Mouse (Mus musculus) heart, embryonic 13.5 days (tissue): ENCODE data around the gene Sirpb1b. TPM values are rescaled to one million over a fixed set of nuclear protein-coding genes. Genes with fewer than 3 reads are reported as not detected.
"Not testable (repeated sequence)": the region's sequence is repeated elsewhere in the genome, so short reads cannot be mapped to it uniquely, and the experiment has no call there.

Source experiments
- ATAC-seq: fragments of 200-750 bp; cut with Nextera tagmentation; 2 replicates; pipeline ENCODE4 v1.8.0; 2017; ENCODE audit warnings: moderate TSS enrichment; ENCODE audit not compliant: insufficient number of reproducible peaks, low FRiP score, low TSS enrichment; ENCODE audit errors: extremely low read depth
- H3K27ac ChIP-seq: fragments of 300-500 bp; sonication (generic); replicated peaks from 2 replicates; pipeline ENCODE4 v1.5.1; 2015; ENCODE audit warnings: moderate library complexity, mild to moderate bottlenecking, inconsistent platforms
- H3K27me3 ChIP-seq: fragments of 300-500 bp; sonication (generic); replicated peaks from 2 replicates; pipeline ENCODE4 v1.6.1; 2015; ENCODE audit warnings: mild to moderate bottlenecking, inconsistent platforms
- H3K36me3 ChIP-seq: fragments of 300-500 bp; sonication (generic); 2 replicates; pipeline ENCODE4 v1.6.1; 2015; ENCODE audit warnings: mild to moderate bottlenecking, inconsistent platforms
- H3K4me1 ChIP-seq: fragments of 300-500 bp; sonication (generic); 2 replicates; pipeline ENCODE4 v1.6.1; 2015; ENCODE audit warnings: inconsistent platforms
- H3K4me2 ChIP-seq: fragments of 300-500 bp; sonication (generic); 2 replicates; pipeline ENCODE4 v1.6.1; 2015; ENCODE audit warnings: inconsistent platforms, mild to moderate bottlenecking, moderate library complexity
- H3K4me3 ChIP-seq: fragments of 300-500 bp; sonication (generic); 2 replicates; pipeline ENCODE4 v1.5.1; 2015; ENCODE audit warnings: moderate library complexity, mild to moderate bottlenecking, inconsistent platforms
- H3K9ac ChIP-seq: fragments of 300-500 bp; sonication (generic); 2 replicates; pipeline ENCODE4 v1.6.1; 2015; ENCODE audit warnings: inconsistent platforms, mild to moderate bottlenecking, moderate library complexity
- H3K9me3 ChIP-seq: fragments of 300-500 bp; sonication (generic); 2 replicates; pipeline ENCODE4 v1.6.1; 2016; ENCODE audit warnings: inconsistent platforms
- WGBS: fragments of 180-500 bp; shearing (Covaris S2); methylation state at CpG from one replicate; pipeline ENCODE4 v1.1.7; 2015; ENCODE audit warnings: mixed read lengths; 5-methylcytosine and 5-hydroxymethylcytosine counted together
- polyA plus RNA-seq: library from polyadenylated mRNA; unstranded; fragments of >200 nt; fragmentation: Nextera tagmentation; extraction: Ambion mirVana; gene quantifications from 2 replicates; pipeline ENCODE4 v1.2.1, GENCODE M21; 2015

Gene Sirpb1b
- polyA plus RNA-seq, result not detected in 2 replicates

DNA sequence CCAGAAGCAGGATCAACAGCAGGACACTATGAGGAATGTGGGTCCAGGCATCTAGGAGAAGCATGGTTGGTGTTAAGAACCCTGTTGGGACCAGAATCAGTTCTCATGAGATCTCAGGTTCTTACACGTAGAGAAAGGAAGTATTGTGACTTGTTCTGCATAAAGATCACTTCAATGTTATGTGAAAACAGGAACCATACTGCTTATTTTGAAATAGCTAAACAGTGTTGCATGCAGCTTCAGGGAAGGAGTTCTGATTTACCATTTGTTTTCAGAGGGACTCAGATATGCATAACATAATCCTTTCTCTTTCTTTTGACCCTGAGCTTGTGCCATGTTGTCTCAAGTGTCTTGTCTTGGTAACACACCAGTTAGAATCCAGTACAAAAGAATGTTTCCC is at the start of gene Sirpb1b:
Gene Sirpb1b, minus strand, starts transcription at position 179 of the 400 bp plus-strand sequence.
- ATAC-seq, result not testable (repeated sequence)

GRCm38 (mm10) chr3:15590377-15591117 is 15.7 kb upstream of the Sirpb1b start:
- WGBS, result 74% methylated on average over 2 of the region's 2 CpGs

More for the DNA sequence above, at the start of gene Sirpb1b:
- not testable (repeated sequence) for H3K27ac ChIP-seq, H3K4me1 ChIP-seq, H3K9ac ChIP-seq, H3K4me2 ChIP-seq, H3K36me3 ChIP-seq, H3K4me3 ChIP-seq, H3K27me3 ChIP-seq, H3K9me3 ChIP-seq
- 33% methylated on average over 1 of the region's 1 CpGs for WGBS

DNA sequence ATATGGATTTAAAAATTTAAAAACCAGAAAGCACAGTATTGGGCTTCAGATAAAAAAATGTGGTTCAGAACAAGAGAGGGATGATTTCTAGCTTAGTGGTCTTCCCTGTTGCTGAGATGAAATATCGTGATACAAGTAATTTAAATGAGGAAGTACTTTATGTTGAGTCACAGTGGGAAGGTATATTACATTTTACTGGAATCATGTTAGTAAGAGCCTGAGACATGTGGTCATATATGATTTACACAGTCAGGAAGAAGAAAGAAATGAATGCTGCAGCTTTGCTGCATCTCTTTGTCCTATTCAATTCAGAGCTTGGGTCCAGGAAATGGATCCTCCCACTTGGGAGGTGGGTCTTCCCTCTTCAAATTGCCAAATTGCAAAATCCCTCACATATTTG is 11.8 kb upstream of the Sirpb1b start:
- ATAC-seq, result not testable (repeated sequence)
- WGBS, result 75% methylated on average over 1 of the region's 1 CpGs

More at GRCm38 (mm10) chr3:15590377-15591117, 15.7 kb upstream of the Sirpb1b start:
- not testable (repeated sequence) for H3K4me3 ChIP-seq, H3K27me3 ChIP-seq, H3K9me3 ChIP-seq, H3K9ac ChIP-seq, ATAC-seq, H3K36me3 ChIP-seq, H3K4me1 ChIP-seq, H3K27ac ChIP-seq, H3K4me2 ChIP-seq

DNA sequence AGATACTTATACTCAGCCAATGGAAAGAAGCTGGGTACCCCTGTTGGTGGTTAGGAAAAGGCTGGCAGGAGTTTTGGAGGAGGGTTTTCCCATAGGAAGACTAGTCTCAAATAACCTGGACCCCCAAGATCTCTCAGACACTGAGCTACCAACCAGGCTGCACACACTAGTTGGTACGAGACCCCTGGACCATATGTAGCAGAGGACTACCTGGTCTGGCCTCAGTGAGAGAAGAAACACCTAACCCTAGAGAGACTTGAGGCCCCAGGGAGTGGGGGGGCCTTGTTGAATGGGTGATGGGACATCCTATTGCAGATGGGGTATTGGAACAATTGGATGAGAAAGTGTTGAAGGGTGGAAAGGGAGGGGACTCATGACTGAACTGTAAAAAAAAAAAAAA is 8.6 kb upstream of the Sirpb1b start:
- H3K36me3 ChIP-seq, result no peaks in the 10 kb centered on the region
- H3K4me2 ChIP-seq, result no peak overlapping the region
- H3K4me3 ChIP-seq, result no peak overlapping the region
- no peaks in the 10 kb centered on the region for H3K4me1 ChIP-seq
- peaks cover 18% of the 10 kb centered on the region for H3K9me3 ChIP-seq
- H3K27me3 ChIP-seq, result no peaks in the 10 kb centered on the region
- H3K27ac ChIP-seq, result no peak overlapping the region
- H3K9ac ChIP-seq, result no peak overlapping the region
- no peak; the same call in 1 of the 2 replicates for ATAC-seq
- WGBS, result 70% methylated on average over 1 of the region's 1 CpGs

More for the DNA sequence above, 11.8 kb upstream of the Sirpb1b start:
- not testable (repeated sequence) for H3K27me3 ChIP-seq, H3K4me2 ChIP-seq, H3K4me1 ChIP-seq, H3K27ac ChIP-seq, H3K4me3 ChIP-seq, H3K9ac ChIP-seq, H3K36me3 ChIP-seq
- peaks cover 18% of the 10 kb centered on the region for H3K9me3 ChIP-seq

DNA sequence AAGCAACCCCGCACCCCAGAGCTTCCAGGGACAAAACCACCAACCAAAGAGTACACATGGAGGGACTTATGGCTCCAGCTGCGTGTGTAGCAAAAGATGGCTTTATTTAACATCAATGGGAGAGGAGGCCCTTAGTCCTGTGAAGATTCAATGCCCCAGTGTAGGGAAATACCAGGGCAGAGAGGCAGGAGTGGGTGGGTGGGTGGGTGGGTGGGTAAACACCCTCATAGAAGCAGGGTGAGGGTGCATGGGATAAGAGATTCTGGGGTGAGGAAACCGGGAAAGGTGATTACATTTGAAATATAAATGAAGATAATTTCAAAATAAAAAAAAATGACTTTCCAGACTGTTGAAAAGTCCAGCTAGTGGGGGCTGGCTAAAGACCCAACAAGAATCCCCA is 8.1 kb upstream of the Sirpb1b start:
- not testable (repeated sequence) for H3K27ac ChIP-seq, H3K36me3 ChIP-seq, H3K4me3 ChIP-seq, H3K9ac ChIP-seq, ATAC-seq, H3K4me2 ChIP-seq, H3K27me3 ChIP-seq, H3K4me1 ChIP-seq
- H3K9me3 ChIP-seq, result peaks cover 18% of the 10 kb centered on the region
- 65% methylated on average over 3 of the region's 3 CpGs for WGBS

- not testable (repeated sequence) for H3K9me3 ChIP-seq, ATAC-seq, H3K27ac ChIP-seq, H3K36me3 ChIP-seq, H3K9ac ChIP-seq, H3K4me1 ChIP-seq, H3K4me3 ChIP-seq, H3K27me3 ChIP-seq, H3K4me2 ChIP-seq
These were observed 1.6 kb upstream of the Sirpb1b start for GRCm38 (mm10) chr3:15576466-15576865.

GRCm38 (mm10) chr3:15528589-15528988 is 46.3 kb downstream of the Sirpb1b start:
- Histone ChIP-seq H3K36me3 (no peaks in the 10 kb centered on the region), H3K27ac (no peak overlapping the region), H3K4me3 (no peak overlapping the region), H3K9ac (no peak overlapping the region), H3K9me3 (peaks cover 19% of the 10 kb centered on the region; the same call in 1 of the 2 replicates), H3K4me2 (no peak overlapping the region), H3K4me1 (no peaks in the 10 kb centered on the region), H3K27me3 (no peaks in the 10 kb centered on the region)
- ATAC-seq, result no peak

GRCm38 (mm10) chr3:15513608-15514007 is 61.3 kb downstream of the Sirpb1b start:
- not testable (repeated sequence) for ATAC-seq, H3K9me3 ChIP-seq, H3K9ac ChIP-seq, H3K4me3 ChIP-seq, H3K36me3 ChIP-seq, H3K4me1 ChIP-seq, H3K4me2 ChIP-seq, H3K27ac ChIP-seq, H3K27me3 ChIP-seq
- WGBS, result 74% methylated on average over 10 of the region's 11 CpGs

- not testable (repeated sequence) for H3K36me3 ChIP-seq, H3K4me3 ChIP-seq, H3K9me3 ChIP-seq, ATAC-seq, H3K4me2 ChIP-seq, H3K27ac ChIP-seq, H3K27me3 ChIP-seq, H3K4me1 ChIP-seq, H3K9ac ChIP-seq
- 72% methylated on average over 3 of the region's 3 CpGs for WGBS
These were observed 67.0 kb downstream of the Sirpb1b start for GRCm38 (mm10) chr3:15507792-15508321.

- not testable (repeated sequence) for H3K27me3 ChIP-seq, H3K9ac ChIP-seq, ATAC-seq, H3K4me3 ChIP-seq, H3K27ac ChIP-seq, H3K4me2 ChIP-seq, H3K4me1 ChIP-seq, H3K9me3 ChIP-seq, H3K36me3 ChIP-seq
- WGBS, result 46% methylated on average over 2 of the region's 2 CpGs
These were observed 100.0 kb downstream of the Sirpb1b start for GRCm38 (mm10) chr3:15474831-15475230.

DNA sequence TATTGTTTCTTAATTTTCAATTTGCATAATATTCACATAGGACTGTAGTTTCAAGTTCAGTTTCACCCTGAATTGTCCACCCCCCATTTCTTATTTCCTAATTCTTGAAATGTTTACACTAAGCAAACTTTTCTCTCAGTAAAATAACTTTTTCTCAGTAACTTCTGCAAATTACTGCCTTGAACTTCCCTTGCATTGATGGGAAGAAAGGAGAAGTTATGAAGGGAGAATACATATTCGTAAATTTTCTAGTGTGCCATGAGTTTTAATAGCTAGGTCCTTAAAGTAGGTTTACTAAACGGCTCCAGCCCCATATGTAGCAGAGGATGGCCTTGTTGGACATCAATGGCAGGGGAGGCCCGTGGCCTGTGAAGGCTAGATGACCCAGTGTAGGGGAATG is 104.7 kb downstream of the Sirpb1b start:
- 73% methylated on average over 1 of the region's 3 CpGs for WGBS
- H3K27ac ChIP-seq, H3K9me3 ChIP-seq, H3K4me1 ChIP-seq, H3K27me3 ChIP-seq, H3K4me3 ChIP-seq, ATAC-seq, H3K36me3 ChIP-seq, H3K4me2 ChIP-seq, H3K9ac ChIP-seq: not testable (repeated sequence)
